Mouse (Mus musculus) layer of hippocampus, adult 8-10 months (tissue): ENCODE results near the gene Zmynd12. TPM values are rescaled to one million over a fixed set of nuclear protein-coding genes. Genes with fewer than 3 reads are reported as not detected.
A peak's percentile ranks its signal among the peaks of the same experiment; 100 is the strongest.

Experiments used
- DNase-seq, 2 experiments: peaks; one replicate each; pipeline ENCODE4 v3.0.0; 2022; ENCODE audit warnings: low spot score in 2 of 2
- total RNA-seq, 4 experiments: library from RNA; stranded (reverse); gene quantifications; 2 replicates each; pipeline ENCODE4 v1.2.4; 2022

Gene Zmynd12
- total RNA-seq, result under 1 TPM in 3 of 4 experiments, not detected in 1; 0.48 to 0.94 (median 0.55) TPM

- peak; percentile 75 to 85 for DNase-seq
These were observed at the start of gene Zmynd12, which contains the start of gene Ppcs for GRCm38 (mm10) chr4:119422294-119422964. Zmynd12 (plus strand) TSS chr4:119422814. Ppcs (minus strand) TSS chr4:119422420.

- no peak for DNase-seq
These were observed 41.0 kb upstream of the Zmynd12 start for GRCm38 (mm10) chr4:119381471-119382190.

- DNase-seq, result no peak
These were observed 33.4 kb upstream of the Zmynd12 start for GRCm38 (mm10) chr4:119389184-119389583.

- DNase-seq, result no peak
These were observed 32.2 kb upstream of the Zmynd12 start for GRCm38 (mm10) chr4:119390369-119390768.

GRCm38 (mm10) chr4:119398751-119399150 is 23.9 kb upstream of the Zmynd12 start:
- DNase-seq, result peak in 1 of 2 experiments; percentile 17

- no peak for DNase-seq
These were observed 21.7 kb upstream of the Zmynd12 start for GRCm38 (mm10) chr4:119400896-119401295.

- DNase-seq, result no peak
These were observed 19.2 kb upstream of the Zmynd12 start for GRCm38 (mm10) chr4:119403431-119403830.

GRCm38 (mm10) chr4:119411877-119412650 is 10.6 kb upstream of the Zmynd12 start:
- no peak for DNase-seq

GRCm38 (mm10) chr4:119412791-119413190 is 9.8 kb upstream of the Zmynd12 start:
- DNase-seq, result no peak

- DNase-seq, result peak; percentile 95
These were observed 7.4 kb upstream of the Zmynd12 start, which contains the start of gene Ccdc30 for GRCm38 (mm10) chr4:119415072-119415753. Ccdc30 (minus strand) TSS chr4:119415521.

- DNase-seq, result no peak
These were observed 5.3 kb upstream of the Zmynd12 start for GRCm38 (mm10) chr4:119417270-119417669.

GRCm38 (mm10) chr4:119417894-119418293 is 4.7 kb upstream of the Zmynd12 start:
- no peak for DNase-seq

GRCm38 (mm10) chr4:119421191-119421590 is 1.4 kb upstream of the Zmynd12 start:
- no peak for DNase-seq

- DNase-seq, result no peak
These were observed 707 bp upstream of the Zmynd12 start for GRCm38 (mm10) chr4:119421921-119422293.

GRCm38 (mm10) chr4:119425077-119425476 is 2.5 kb downstream of the Zmynd12 start:
- DNase-seq, result no peak

GRCm38 (mm10) chr4:119425601-119426000 is 3.0 kb downstream of the Zmynd12 start:
- no peak for DNase-seq

GRCm38 (mm10) chr4:119427680-119428079 is 5.1 kb downstream of the Zmynd12 start:
- DNase-seq, result no peak

GRCm38 (mm10) chr4:119430678-119431077 is 8.1 kb downstream of the Zmynd12 start:
- peak in 1 of 2 experiments; percentile 15 for DNase-seq

GRCm38 (mm10) chr4:119437936-119438335 is 15.3 kb downstream of the Zmynd12 start:
- DNase-seq, result no peak

GRCm38 (mm10) chr4:119441836-119442235 is 19.2 kb downstream of the Zmynd12 start:
- no peak for DNase-seq

- DNase-seq, result no peak
These were observed 19.9 kb downstream of the Zmynd12 start for GRCm38 (mm10) chr4:119442539-119442938.
